Mouse (Mus musculus) left cerebral cortex, adult 18-20 months (tissue): ENCODE results near the gene Etfrf1. TPM values are rescaled to one million over a fixed set of nuclear protein-coding genes. Genes with fewer than 3 reads are reported as not detected.

ENCODE experiments used
- DNase-seq, 2 experiments: peaks; one replicate each; pipeline ENCODE4 v3.0.0; 2021 to 2022; ENCODE audit warnings: low spot score in 2 of 2, mixed read lengths in 1 of 2
- total RNA-seq, 2 experiments: library from RNA; stranded (reverse); gene quantifications; 2 replicates each; pipeline ENCODE4 v1.2.3; 2021

The Etfrf1 gene
- total RNA-seq, 2 experiments from 2014 or later = 23.0 to 24.8 TPM

GRCm38 (mm10) chr6:145215826-145216225 lies 4.9 kb downstream of the Etfrf1 start:
- DNase-seq = no peak

- no peak for DNase-seq
Observed at GRCm38 (mm10) chr6:145224246-145224645, 13.3 kb downstream of the Etfrf1 start.

- no peak for DNase-seq
Observed at GRCm38 (mm10) chr6:145226296-145226695, 15.4 kb downstream of the Etfrf1 start.

- DNase-seq = no peak
Observed at GRCm38 (mm10) chr6:145234391-145234790, 23.5 kb downstream of the Etfrf1 start.

DNA sequence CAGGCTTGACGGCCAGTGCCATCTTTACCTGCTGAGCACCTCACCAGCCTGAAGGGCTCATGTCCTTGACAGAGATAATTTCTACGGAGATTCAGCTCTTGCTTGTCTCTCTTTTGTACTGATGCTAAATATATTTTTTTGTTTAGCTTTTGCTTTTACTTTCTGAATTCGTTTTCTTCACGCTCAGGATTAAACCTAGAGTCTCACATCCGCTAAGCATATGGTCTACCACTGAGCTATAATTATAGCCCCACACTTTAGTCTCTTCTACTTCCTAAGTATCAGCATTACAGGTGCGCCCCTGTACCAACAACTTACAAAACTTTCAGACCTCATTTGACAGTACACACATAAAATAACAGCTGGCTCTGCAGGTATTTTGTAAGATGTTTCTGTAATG lies 24.4 kb downstream of the Etfrf1 start:
- no peak for DNase-seq

GRCm38 (mm10) chr6:145237148-145237547 lies 26.2 kb downstream of the Etfrf1 start:
- DNase-seq = no peak

DNA sequence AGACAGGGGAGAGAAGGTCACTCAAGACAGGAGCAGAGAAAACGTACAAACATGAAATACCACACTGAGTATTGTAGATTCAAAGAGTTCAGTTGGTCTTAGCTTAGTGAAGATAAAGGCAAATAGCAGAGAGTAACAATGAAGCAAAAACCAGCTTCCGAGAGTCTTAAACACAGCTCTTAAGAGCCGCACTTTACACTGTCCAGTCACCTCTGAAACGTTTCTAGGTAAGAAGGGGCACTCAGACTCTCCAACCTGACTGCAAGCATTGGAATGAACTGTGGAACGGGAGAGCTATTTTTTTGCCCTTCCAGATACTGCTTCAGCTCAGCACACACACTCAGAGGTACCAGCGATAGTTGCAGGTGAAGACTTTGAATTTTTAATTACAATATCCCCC lies 29.4 kb downstream of the Etfrf1 start:
- no peak for DNase-seq

DNA sequence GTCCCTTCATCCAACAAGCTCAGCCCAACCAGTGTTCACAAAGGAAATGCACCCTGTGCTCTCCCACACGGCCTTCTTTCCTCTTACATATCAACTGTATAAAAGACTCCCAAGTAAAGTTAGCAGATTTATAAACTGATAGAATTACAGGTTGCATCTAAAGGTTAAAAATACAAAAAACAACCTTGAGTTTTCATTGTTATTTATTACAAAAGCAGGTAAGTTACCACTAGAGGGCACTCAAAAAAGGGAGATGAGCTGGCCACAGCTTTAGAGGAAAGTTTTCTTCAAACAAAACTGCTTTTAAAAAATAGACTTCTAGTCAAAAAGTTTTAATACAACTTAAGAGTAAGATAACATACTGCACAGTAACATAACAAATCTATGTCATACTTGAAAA lies 31.6 kb downstream of the Etfrf1 start:
- DNase-seq = no peak

- DNase-seq = no peak
Observed at GRCm38 (mm10) chr6:145246841-145247240, 35.9 kb downstream of the Etfrf1 start.

DNA sequence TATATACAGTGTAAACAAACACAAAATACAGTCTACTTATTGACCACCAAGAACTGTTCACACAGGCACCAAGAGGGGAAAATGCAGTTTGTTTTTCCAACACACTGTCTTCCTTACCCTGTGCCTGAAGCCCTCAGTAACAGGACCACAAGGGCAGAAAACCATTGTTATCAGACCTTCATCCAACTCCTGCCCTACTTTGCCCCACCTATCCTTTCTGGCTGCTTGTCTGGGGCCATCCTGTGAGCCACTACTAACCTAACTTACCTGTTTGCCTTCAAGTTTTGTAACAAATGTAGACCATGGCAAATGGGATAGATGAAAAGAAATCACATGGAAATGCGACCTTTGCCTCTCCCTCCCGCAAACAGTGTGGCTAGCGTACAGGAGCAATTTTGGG lies 37.0 kb downstream of the Etfrf1 start:
- no peak for DNase-seq

GRCm38 (mm10) chr6:145249291-145250184 lies 38.6 kb downstream of the Etfrf1 start:
- peak; percentile 39 to 51 for DNase-seq

- DNase-seq = peak; percentile 86 to 91
Observed at GRCm38 (mm10) chr6:145250185-145250791, 39.4 kb downstream of the Etfrf1 start, which contains the start of gene Kras. Kras (minus strand) TSS chr6:145250239.

GRCm38 (mm10) chr6:145250820-145251219 lies 39.9 kb downstream of the Etfrf1 start:
- peak; percentile 34 to 52 for DNase-seq

DNA sequence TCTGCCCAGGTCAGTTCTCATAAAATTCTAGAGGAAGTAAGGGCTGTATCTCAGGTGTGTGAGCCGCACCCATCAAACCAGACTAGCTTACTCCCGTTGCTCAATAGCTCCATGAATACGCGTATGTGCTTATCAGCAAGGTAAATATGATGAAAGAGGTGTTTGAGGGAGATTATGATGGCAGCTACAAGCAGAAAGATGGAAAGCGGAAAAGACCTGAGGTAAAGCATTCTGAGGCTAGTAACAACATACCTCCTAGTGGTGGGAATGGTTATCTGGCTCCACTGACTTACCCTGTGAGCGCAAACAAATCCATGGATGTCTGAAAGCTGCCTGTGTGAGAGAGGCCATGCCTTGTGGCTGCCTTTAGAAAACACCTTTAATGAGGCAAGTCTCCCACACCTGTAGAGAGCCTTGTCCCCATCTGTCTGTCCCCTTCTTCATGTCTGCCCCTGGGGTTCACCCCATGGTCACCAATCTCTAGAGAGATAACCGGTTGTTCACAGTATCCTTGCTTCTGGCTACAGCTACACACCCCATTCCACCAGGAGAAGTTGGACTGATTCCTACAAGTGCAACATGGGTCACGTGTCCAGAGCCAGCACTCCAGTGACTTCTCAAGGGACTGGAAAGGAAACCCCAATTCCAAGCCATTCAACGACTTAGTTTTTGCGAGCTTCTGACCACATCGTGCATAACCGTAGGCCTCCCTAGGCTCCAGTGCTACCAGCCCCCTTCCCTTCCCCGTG lies 45.2 kb downstream of the Etfrf1 start:
- no peak for DNase-seq

- no peak for DNase-seq
Observed at GRCm38 (mm10) chr6:145256701-145257073, 45.8 kb downstream of the Etfrf1 start.

DNA sequence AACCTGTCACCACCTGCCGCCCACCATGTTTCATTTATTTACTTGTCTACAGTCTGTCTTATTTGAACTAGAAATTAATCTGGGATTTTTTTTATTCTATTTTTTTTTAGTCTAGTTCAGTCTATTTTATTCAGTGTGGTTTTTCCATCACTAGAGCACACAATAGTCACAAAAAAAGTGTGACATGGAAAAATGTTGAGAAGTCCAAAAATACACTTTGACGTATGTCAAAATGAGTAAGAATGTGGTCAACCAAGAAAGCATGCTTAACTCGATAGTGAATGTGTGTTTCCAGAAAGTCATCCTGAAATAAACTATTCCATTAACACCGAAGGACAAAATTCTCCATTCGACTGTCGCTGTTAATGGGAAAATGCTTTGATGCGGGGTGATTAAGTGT lies 51.4 kb downstream of the Etfrf1 start:
- DNase-seq = no peak

Other genes with a start within 250 kb of the Etfrf1 start
- gene Bcat1, start 134.9 kb upstream of the Etfrf1 start, total RNA-seq = 10 to 100 TPM; 79.0 to 94.8 TPM
- gene Lrmp, start 95.5 kb upstream of the Etfrf1 start, total RNA-seq = 1 to 10 TPM; 1.9 to 3.8 TPM
- 1 to 10 TPM; 1.0 to 1.3 TPM for gene Casc1, start 129 bp upstream of the Etfrf1 start, total RNA-seq
- 10 to 100 TPM; 79.5 to 85.3 TPM for gene Kras, start 39.1 kb downstream of the Etfrf1 start, total RNA-seq